Mouse (Mus musculus): ENCODE measurements around the gene Senp1. TPM values are rescaled to one million over a fixed set of nuclear protein-coding genes. Genes with fewer than 3 reads are reported as not detected.

The Senp1 gene
- polyA plus RNA-seq, 1 experiment: not detected

- no peak overlapping the region for H3K4me3 ChIP-seq (ENCODE audit: insufficient read depth, low read depth, low read length)
- TF ChIP-seq CTCF (IDR thresholded peaks at IDR 0.05; ENCODE audit: insufficient read depth, low read depth, low read length) (no peak), POLR2A (IDR thresholded peaks at IDR 0.05; ENCODE audit: insufficient read depth, low read depth, low read length) (no peak)
- peaks cover 11% of the 10 kb centered on the region for H3K4me1 ChIP-seq (ENCODE audit: control insufficient read depth, insufficient read depth, low read length)
- 52% methylated on average over 12 of the region's 12 CpGs for WGBS
- H3K27ac ChIP-seq (ENCODE audit: insufficient read depth, low read depth, low read length): no peak overlapping the region
These were observed 66.3 kb downstream of the Senp1 start for GRCm38 (mm10) chr15:98026967-98027904.

GRCm38 (mm10) chr15:98025611-98026010 is 67.9 kb downstream of the Senp1 start:
- WGBS: 59% methylated on average over 4 of the region's 4 CpGs
- Histone ChIP-seq H3K4me1 (ENCODE audit: control insufficient read depth, insufficient read depth, low read length) (peaks cover 11% of the 10 kb centered on the region), H3K4me3 (ENCODE audit: insufficient read depth, low read depth, low read length) (no peak overlapping the region), H3K27ac (ENCODE audit: insufficient read depth, low read depth, low read length) (no peak overlapping the region)
- TF ChIP-seq CTCF (IDR thresholded peaks at IDR 0.05; ENCODE audit: insufficient read depth, low read depth, low read length) (no peak), POLR2A (IDR thresholded peaks at IDR 0.05; ENCODE audit: insufficient read depth, low read depth, low read length) (no peak)

- Histone ChIP-seq H3K4me1 (ENCODE audit: control insufficient read depth, insufficient read depth, low read length) (peaks cover 9% of the 10 kb centered on the region), H3K27ac (ENCODE audit: insufficient read depth, low read depth, low read length) (no peak overlapping the region), H3K4me3 (ENCODE audit: insufficient read depth, low read depth, low read length) (no peak overlapping the region)
- no peak for TF ChIP-seq POLR2A (IDR thresholded peaks at IDR 0.05; ENCODE audit: insufficient read depth, low read depth, low read length)
- WGBS: 55% methylated on average over 3 of the region's 3 CpGs
These were observed 70.4 kb downstream of the Senp1 start for GRCm38 (mm10) chr15:98023137-98023536.

- 76% methylated on average over 2 of the region's 2 CpGs for WGBS
- Histone ChIP-seq H3K4me3 (ENCODE audit: insufficient read depth, low read depth, low read length) (no peak overlapping the region), H3K4me1 (ENCODE audit: control insufficient read depth, insufficient read depth, low read length) (no peaks in the 10 kb centered on the region), H3K27ac (ENCODE audit: insufficient read depth, low read depth, low read length) (no peak overlapping the region)
- TF ChIP-seq POLR2A (IDR thresholded peaks at IDR 0.05; ENCODE audit: insufficient read depth, low read depth, low read length): no peak
- TF ChIP-seq CTCF (IDR thresholded peaks at IDR 0.05; ENCODE audit: insufficient read depth, low read depth, low read length): no peak
These were observed 71.7 kb downstream of the Senp1 start for GRCm38 (mm10) chr15:98021886-98022285.

GRCm38 (mm10) chr15:98019047-98019446 is 74.5 kb downstream of the Senp1 start:
- no peaks in the 10 kb centered on the region for H3K4me1 ChIP-seq (ENCODE audit: control insufficient read depth, insufficient read depth, low read length)
- TF ChIP-seq CTCF (IDR thresholded peaks at IDR 0.05; ENCODE audit: insufficient read depth, low read depth, low read length) (no peak), POLR2A (IDR thresholded peaks at IDR 0.05; ENCODE audit: insufficient read depth, low read depth, low read length) (no peak)
- H3K27ac ChIP-seq (ENCODE audit: insufficient read depth, low read depth, low read length): no peak overlapping the region
- no peak overlapping the region for H3K4me3 ChIP-seq (ENCODE audit: insufficient read depth, low read depth, low read length)
- WGBS: 77% methylated on average over 3 of the region's 3 CpGs

GRCm38 (mm10) chr15:98017925-98018324 is 75.6 kb downstream of the Senp1 start:
- Histone ChIP-seq H3K27ac (ENCODE audit: insufficient read depth, low read depth, low read length) (no peak overlapping the region), H3K4me3 (ENCODE audit: insufficient read depth, low read depth, low read length) (no peak overlapping the region), H3K4me1 (ENCODE audit: control insufficient read depth, insufficient read depth, low read length) (no peaks in the 10 kb centered on the region)
- WGBS: 87% methylated on average over 4 of the region's 4 CpGs
- no peak for TF ChIP-seq CTCF (IDR thresholded peaks at IDR 0.05; ENCODE audit: insufficient read depth, low read depth, low read length)
- TF ChIP-seq POLR2A (IDR thresholded peaks at IDR 0.05; ENCODE audit: insufficient read depth, low read depth, low read length): no peak

GRCm38 (mm10) chr15:98012810-98013209 is 80.7 kb downstream of the Senp1 start:
- TF ChIP-seq POLR2A (IDR thresholded peaks at IDR 0.05; ENCODE audit: insufficient read depth, low read depth, low read length) (no peak), CTCF (IDR thresholded peaks at IDR 0.05; ENCODE audit: insufficient read depth, low read depth, low read length) (no peak)
- H3K4me1 ChIP-seq (ENCODE audit: control insufficient read depth, insufficient read depth, low read length): no peaks in the 10 kb centered on the region
- H3K4me3 ChIP-seq (ENCODE audit: insufficient read depth, low read depth, low read length): no peak overlapping the region
- WGBS: 49% methylated on average over 6 of the region's 6 CpGs
- H3K27ac ChIP-seq (ENCODE audit: insufficient read depth, low read depth, low read length): no peak overlapping the region

- H3K27ac ChIP-seq (ENCODE audit: insufficient read depth, low read depth, low read length): no peak overlapping the region
- TF ChIP-seq CTCF (IDR thresholded peaks at IDR 0.05; ENCODE audit: insufficient read depth, low read depth, low read length): no peak
- no peak for TF ChIP-seq POLR2A (IDR thresholded peaks at IDR 0.05; ENCODE audit: insufficient read depth, low read depth, low read length)
- H3K4me3 ChIP-seq (ENCODE audit: insufficient read depth, low read depth, low read length): no peak overlapping the region
- peaks cover 37% of the 10 kb centered on the region for H3K4me1 ChIP-seq (ENCODE audit: control insufficient read depth, insufficient read depth, low read length)
- 62% methylated on average over 11 of the region's 11 CpGs for WGBS
These were observed 88.4 kb downstream of the Senp1 start for GRCm38 (mm10) chr15:98005181-98005580.

- Histone ChIP-seq H3K27ac (ENCODE audit: insufficient read depth, low read depth, low read length) (no peak overlapping the region), H3K4me3 (ENCODE audit: insufficient read depth, low read depth, low read length) (peak overlapping the region; percentile 6; the same call in 1 of the 2 replicates), H3K4me1 (ENCODE audit: control insufficient read depth, insufficient read depth, low read length) (peaks cover 37% of the 10 kb centered on the region)
- no peak for TF ChIP-seq CTCF (IDR thresholded peaks at IDR 0.05; ENCODE audit: insufficient read depth, low read depth, low read length)
- no peak for TF ChIP-seq POLR2A (IDR thresholded peaks at IDR 0.05; ENCODE audit: insufficient read depth, low read depth, low read length)
- WGBS: 8% methylated on average over 19 of the region's 19 CpGs
These were observed 88.8 kb downstream of the Senp1 start for GRCm38 (mm10) chr15:98004740-98005159.
